ENCODE assay signal across 8 mouse cellular contexts in genomic region chr4:126745506-126746193, GRCm38 (mm10). TPM values are rescaled to one million over a fixed set of nuclear protein-coding genes. Genes with fewer than 3 reads are reported as not detected.
DNase-seq lines count a peak whose midpoint lies in the region; ATAC-seq and TF ChIP-seq lines count a peak whose summit lies in the region.
"Had no signal": no experiment of that assay in that cellular context is flagged by ENCODE, and none has a peak within 500 bp of the region (broad histone marks: within the 10 kb centered on the region; RNA-seq: fewer than 3 reads in every experiment).

No protein-coding gene starts in this region.

- DNase-seq in neural tube, embryonic 10.5 days (ENCODE audit: extremely low spot score, low spot score): peak; percentile 55
- peak; percentile 76 for DNase-seq in hindbrain, postnatal 0 days (ENCODE audit: low spot score)
- peak; percentile 69 for DNase-seq in liver, postnatal 0 days

- H3K27me3 ChIP-seq in neural tube, embryonic 15.5 days (replicated peaks): peaks cover 13% of the 10 kb centered on the region
- H3K27me3 ChIP-seq in hindbrain, postnatal 0 days (ENCODE audit: insufficient read depth, low read length): no peaks in the 10 kb centered on the region
- no peaks in the 10 kb centered on the region for H3K27me3 ChIP-seq in liver, postnatal 0 days (ENCODE audit: insufficient read depth, low read length)
- no peaks in the 10 kb centered on the region for H3K27me3 ChIP-seq in small intestine, adult 2 months (ENCODE audit: control insufficient read depth, insufficient read depth, low read length)
- H3K27me3 ChIP-seq: megakaryocyte, embryonic 14.5 days had no signal

- H3K27ac ChIP-seq in neural tube, embryonic 15.5 days (replicated peaks): no peak overlapping the region
- no peak overlapping the region for H3K27ac ChIP-seq in hindbrain, postnatal 0 days
- H3K27ac ChIP-seq in liver, postnatal 0 days (ENCODE audit: low read depth): no peak overlapping the region
- H3K27ac ChIP-seq in small intestine, adult 2 months (ENCODE audit: insufficient read depth, low read depth, low read length): no peak overlapping the region

- H3K4me3 ChIP-seq in neural tube, embryonic 15.5 days (replicated peaks): no peak overlapping the region
- H3K4me3 ChIP-seq in hindbrain, postnatal 0 days (ENCODE audit: low read length): no peak overlapping the region
- no peak overlapping the region for H3K4me3 ChIP-seq in liver, postnatal 0 days (ENCODE audit: low read depth, low read length)
- H3K4me3 ChIP-seq in small intestine, adult 2 months (ENCODE audit: low read depth, low read length): no peak overlapping the region
- H3K4me3 ChIP-seq: megakaryocyte, embryonic 14.5 days had no signal

- TF ChIP-seq EP300 in liver, postnatal 0 days (IDR thresholded peaks at IDR 0.05; ENCODE audit: low read depth): no peak

- peaks cover 57% of the 10 kb centered on the region for H3K36me3 ChIP-seq in neural tube, embryonic 15.5 days
- peaks cover 26% of the 10 kb centered on the region for H3K36me3 ChIP-seq in hindbrain, postnatal 0 days (ENCODE audit: insufficient read depth, low read length)
- H3K36me3 ChIP-seq in liver, postnatal 0 days (replicated peaks; ENCODE audit: insufficient read depth, low read length): peaks cover 36% of the 10 kb centered on the region
- H3K36me3 ChIP-seq in small intestine, adult 2 months (ENCODE audit: control insufficient read depth, insufficient read depth, low read length): peaks cover 37% of the 10 kb centered on the region

- 31% methylated on average over 13 of the region's 13 CpGs for WGBS in neural tube, embryonic 15.5 days
- WGBS in hindbrain, postnatal 0 days: 29% methylated on average over 13 of the region's 13 CpGs
- WGBS in liver, postnatal 0 days (ENCODE audit: insufficient replicate concordance): 47% methylated on average over 13 of the region's 13 CpGs
- WGBS in small intestine, adult 2 months: 49% methylated on average over 13 of the region's 13 CpGs

- ATAC-seq in neural tube, embryonic 15.5 days (ENCODE audit: low FRiP score): no peak
- ATAC-seq in activated CD4-positive, CD25-positive, alpha-beta regulatory T cell, adult 4 months: peak; percentile 49
- ATAC-seq in common myeloid progenitor, adult 5-6 weeks (replicated peaks; ENCODE audit: low read depth, poor library complexity, severe bottlenecking): peak; percentile 52
- ATAC-seq in hindbrain, postnatal 0 days: no peak
- ATAC-seq in liver, postnatal 0 days: no peak

- no peak overlapping the region for H3K9ac ChIP-seq in neural tube, embryonic 15.5 days (replicated peaks)
- no peak overlapping the region for H3K9ac ChIP-seq in hindbrain, postnatal 0 days (replicated peaks; ENCODE audit: low read length)
- H3K9ac ChIP-seq in liver, postnatal 0 days (replicated peaks): no peak overlapping the region

- no peak overlapping the region for H3K4me2 ChIP-seq in neural tube, embryonic 15.5 days
- no peak overlapping the region for H3K4me2 ChIP-seq in hindbrain, postnatal 0 days (ENCODE audit: low read depth, low read length)
- no peak overlapping the region for H3K4me2 ChIP-seq in liver, postnatal 0 days (ENCODE audit: low read depth, low read length)

- H3K9me3 ChIP-seq in neural tube, embryonic 15.5 days (replicated peaks): no peaks in the 10 kb centered on the region
- no peaks in the 10 kb centered on the region for H3K9me3 ChIP-seq in hindbrain, postnatal 0 days (ENCODE audit: low read length)
- H3K9me3 ChIP-seq in liver, postnatal 0 days (ENCODE audit: low read length): no peaks in the 10 kb centered on the region
- H3K9me3 ChIP-seq: megakaryocyte, embryonic 14.5 days had no signal

- TF ChIP-seq POLR2A in small intestine, adult 2 months (IDR thresholded peaks at IDR 0.05; ENCODE audit: low read depth, low read length): no peak

- H3K4me1 ChIP-seq in neural tube, embryonic 15.5 days: peaks cover 39% of the 10 kb centered on the region
- H3K4me1 ChIP-seq in hindbrain, postnatal 0 days (ENCODE audit: insufficient read depth, low read length): peaks cover 16% of the 10 kb centered on the region
- no peaks in the 10 kb centered on the region for H3K4me1 ChIP-seq in liver, postnatal 0 days (ENCODE audit: insufficient read depth)
- H3K4me1 ChIP-seq in small intestine, adult 2 months (ENCODE audit: control insufficient read depth, insufficient read depth, insufficient read length, low read length): peaks cover 1% of the 10 kb centered on the region; the same call in 1 of the 2 replicates

- TF ChIP-seq CTCF in hindbrain, postnatal 0 days (IDR thresholded peaks at IDR 0.05; ENCODE audit: low read depth): peak; percentile 80
- TF ChIP-seq CTCF in liver, postnatal 0 days (IDR thresholded peaks at IDR 0.05; ENCODE audit: low read depth): peak; percentile 73
- peak; percentile 66; the same call in 1 of the 2 replicates for TF ChIP-seq CTCF in small intestine, adult 2 months (IDR thresholded peaks at IDR 0.05; ENCODE audit: extremely low read depth, insufficient read length, insufficient replicate concordance, low read depth, low read length)

RNA-seq across cellular contexts. Expression of gene Ncdn, which starts 7.6 kb away (rescaled TPM):
- polyA plus RNA-seq in neural tube, embryonic 15.5 days (2015; fragmentation: Nextera tagmentation; extraction: Ambion mirVana): 146 and 156 TPM in 2 replicates
- 10 to 100 TPM; 11.5 to 14.0 TPM for polyA plus RNA-seq in activated CD4-positive, CD25-positive, alpha-beta regulatory T cell, adult 4 months (2017; shearing (Covaris generic))
- total RNA-seq in common myeloid progenitor, adult 5-6 weeks (2017): 6.5 and 10.0 TPM in 2 replicates
- total RNA-seq in hindbrain, postnatal 0 days (2014; rRNA removed): 380 and 389 TPM in 2 replicates
- 149 and 158 TPM in 2 replicates for polyA plus RNA-seq in hindbrain, postnatal 0 days (2015; fragmentation: Nextera tagmentation; extraction: Ambion mirVana)
- polyA plus RNA-seq in liver, postnatal 0 days (2015; fragmentation: Nextera tagmentation; extraction: Ambion mirVana): 4.2 and 4.8 TPM in 2 replicates
- 15.7 and 27.2 TPM in 2 replicates for polyA plus RNA-seq in small intestine, adult 2 months (2012; rRNA removed)

RNA-seq across cellular contexts. Expression of gene AU040320, which starts 7.7 kb away (rescaled TPM):
- polyA plus RNA-seq in neural tube, embryonic 15.5 days (2015; fragmentation: Nextera tagmentation; extraction: Ambion mirVana): 33.5 and 41.7 TPM in 2 replicates
- 10 to 100 TPM; 11.8 to 15.6 TPM for polyA plus RNA-seq in activated CD4-positive, CD25-positive, alpha-beta regulatory T cell, adult 4 months (2017; shearing (Covaris generic))
- total RNA-seq in common myeloid progenitor, adult 5-6 weeks (2017): 13.3 and 28.6 TPM in 2 replicates
- total RNA-seq in hindbrain, postnatal 0 days (2014; rRNA removed): 43.9 and 45.4 TPM in 2 replicates
- 30.5 and 33.6 TPM in 2 replicates for polyA plus RNA-seq in hindbrain, postnatal 0 days (2015; fragmentation: Nextera tagmentation; extraction: Ambion mirVana)
- 8.5 and 9.5 TPM in 2 replicates for polyA plus RNA-seq in liver, postnatal 0 days (2015; fragmentation: Nextera tagmentation; extraction: Ambion mirVana)
- polyA plus RNA-seq in small intestine, adult 2 months (2012; rRNA removed): 82.5 and 182 TPM in 2 replicates

RNA-seq across cellular contexts. Expression of gene Tfap2e, which starts 9.6 kb away (rescaled TPM):
- polyA plus RNA-seq in neural tube, embryonic 15.5 days (2015; fragmentation: Nextera tagmentation; extraction: Ambion mirVana): 0.06 TPM in 1 of 2 replicates, not detected in the other
- not detected for polyA plus RNA-seq in activated CD4-positive, CD25-positive, alpha-beta regulatory T cell, adult 4 months (2017; shearing (Covaris generic))
- not detected in 2 replicates for total RNA-seq in common myeloid progenitor, adult 5-6 weeks (2017)
- total RNA-seq in hindbrain, postnatal 0 days (2014; rRNA removed): not detected in 2 replicates
- polyA plus RNA-seq in hindbrain, postnatal 0 days (2015; fragmentation: Nextera tagmentation; extraction: Ambion mirVana): 0.15 and 0.16 TPM in 2 replicates
- not detected in 2 replicates for polyA plus RNA-seq in liver, postnatal 0 days (2015; fragmentation: Nextera tagmentation; extraction: Ambion mirVana)
- polyA plus RNA-seq in small intestine, adult 2 months (2012; rRNA removed): not detected in 2 replicates

Comparison
In these comparisons a context has a peak if more than half of its experiments do, and no peak if none do; other contexts are left out.
1. ATAC-seq: peak in activated CD4-positive, CD25-positive, alpha-beta regulatory T cell, adult 4 months (single experiment) and common myeloid progenitor, adult 5-6 weeks (single experiment); none in neural tube, embryonic 15.5 days (single experiment), hindbrain, postnatal 0 days (single experiment) and liver, postnatal 0 days (single experiment).
2. Peak in every context shown above with its lines, with median percentiles within 50 percentile points of each other: DNase-seq and CTCF ChIP-seq.